Mouse (Mus musculus) ovary, adult 18-20 months (tissue): ENCODE measurements around the gene Gnl2.

ENCODE experiments used
- DNase-seq: peaks from one replicate; pipeline ENCODE4 v3.0.0; 2022; ENCODE audit warnings: low spot score, mixed read lengths

Gene Gnl2

DNA sequence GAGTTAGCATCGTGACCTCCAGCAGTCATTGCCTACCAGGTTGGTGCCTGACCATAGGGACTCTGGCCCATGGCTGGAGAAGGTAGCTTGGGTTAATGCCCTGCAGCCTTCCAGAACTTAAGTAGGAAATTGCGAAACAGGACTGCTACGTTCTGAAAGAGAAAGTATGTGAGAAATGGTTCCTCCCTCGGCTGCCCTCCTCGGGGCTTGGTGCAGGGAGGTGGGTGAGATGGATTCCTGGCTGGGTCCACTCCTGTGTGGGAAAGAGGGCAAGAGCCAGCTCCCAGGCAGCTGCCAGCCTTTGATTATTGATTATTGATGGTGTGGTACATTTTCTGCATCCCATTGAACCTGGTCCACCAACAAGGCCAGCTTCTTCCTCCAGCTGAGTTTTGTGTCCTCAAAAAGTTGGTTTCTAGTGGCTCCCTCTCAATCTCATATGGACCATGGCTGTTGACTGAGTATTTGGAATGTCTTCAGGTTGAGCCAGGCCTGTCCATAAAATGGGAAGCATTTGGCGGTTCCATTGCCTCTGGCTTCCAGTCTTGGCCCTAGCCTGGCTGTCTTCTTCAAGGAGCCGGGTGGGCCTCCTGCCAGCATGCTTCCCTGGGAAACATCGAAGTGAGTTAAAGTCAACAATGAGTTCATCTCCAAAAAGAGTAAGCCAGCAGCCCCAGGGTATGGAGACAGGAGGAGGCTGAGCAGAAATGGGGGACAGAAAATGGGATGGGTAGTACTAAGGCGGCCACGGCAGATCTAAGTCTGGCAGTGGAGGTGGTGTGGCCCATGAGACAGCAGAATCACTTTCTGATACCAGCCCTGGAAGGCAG, at the start of gene Gnl2:
Gene Gnl2 (plus strand): TSS at position 780 of the 830 bp plus-strand sequence.
- DNase-seq: no peak

DNA sequence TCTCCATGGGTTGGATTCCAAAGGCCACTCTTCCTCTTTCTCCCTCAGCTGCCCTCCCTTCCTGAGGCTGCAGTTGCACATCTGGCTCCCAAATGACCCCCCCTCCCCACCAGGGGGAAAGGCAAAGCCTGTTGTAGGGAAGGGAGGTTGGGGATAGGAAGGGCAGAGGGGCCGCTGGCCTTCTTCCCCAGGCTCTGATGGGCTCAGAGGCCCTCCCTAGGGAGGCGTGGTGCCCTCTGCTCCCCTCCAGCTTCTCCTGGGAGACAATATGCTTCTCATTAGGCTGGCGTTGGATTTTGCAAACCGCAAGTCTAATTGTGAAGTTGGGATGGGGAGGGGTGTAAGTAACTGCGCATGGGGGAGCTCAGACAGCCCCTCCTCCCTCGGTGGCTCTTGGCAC, 47.7 kb upstream of the Gnl2 start:
- no peak for DNase-seq

DNA sequence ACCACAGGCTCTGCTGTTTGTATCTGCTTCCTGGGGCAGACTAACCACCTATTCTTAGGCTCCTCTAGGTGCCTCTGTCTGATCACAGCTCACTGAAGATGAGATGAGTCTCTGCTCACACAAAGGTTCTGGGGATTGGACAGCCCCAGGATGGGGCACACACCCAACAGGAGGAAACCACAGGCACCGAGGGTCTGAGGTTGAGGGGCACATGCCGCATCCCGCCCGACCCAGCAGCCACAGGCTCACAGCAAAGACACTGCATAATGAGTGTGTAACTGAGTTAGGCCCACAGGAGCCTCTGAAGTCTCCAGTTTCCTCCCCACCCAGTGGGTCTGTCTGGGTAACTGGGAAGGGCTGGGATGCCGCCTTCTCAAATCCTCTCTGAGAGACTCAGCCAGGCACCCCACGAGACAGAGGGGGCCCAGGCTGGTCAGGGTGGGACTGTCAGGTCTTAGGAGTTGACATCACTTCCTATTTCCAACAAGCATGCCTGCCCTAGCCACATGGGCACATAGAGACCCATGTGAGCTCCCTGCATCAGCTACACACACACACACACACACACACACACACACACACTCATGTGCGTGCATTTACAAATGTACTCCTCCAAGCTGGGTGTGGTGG, 47.1 kb upstream of the Gnl2 start:
- DNase-seq: no peak

DNA sequence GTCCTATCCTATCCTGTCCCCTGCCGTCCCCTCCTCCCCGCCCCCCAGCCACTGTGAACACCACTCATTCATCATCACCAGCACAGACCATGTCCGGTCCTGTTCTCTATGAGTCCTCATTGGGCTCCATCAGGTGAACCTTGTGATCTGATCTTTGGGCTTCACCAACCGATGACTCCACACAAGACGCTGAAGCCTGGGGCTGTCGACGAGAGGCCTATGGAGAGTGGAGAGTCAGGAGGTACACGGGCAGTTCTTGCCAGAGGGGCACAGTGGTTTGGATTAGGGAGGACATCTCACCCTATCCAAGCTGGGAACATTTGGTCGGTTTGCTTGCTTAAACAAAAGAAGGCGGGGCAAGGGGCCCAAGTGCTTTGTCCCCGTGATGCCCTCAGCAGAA, 46.2 kb upstream of the Gnl2 start:
- DNase-seq: no peak

DNA sequence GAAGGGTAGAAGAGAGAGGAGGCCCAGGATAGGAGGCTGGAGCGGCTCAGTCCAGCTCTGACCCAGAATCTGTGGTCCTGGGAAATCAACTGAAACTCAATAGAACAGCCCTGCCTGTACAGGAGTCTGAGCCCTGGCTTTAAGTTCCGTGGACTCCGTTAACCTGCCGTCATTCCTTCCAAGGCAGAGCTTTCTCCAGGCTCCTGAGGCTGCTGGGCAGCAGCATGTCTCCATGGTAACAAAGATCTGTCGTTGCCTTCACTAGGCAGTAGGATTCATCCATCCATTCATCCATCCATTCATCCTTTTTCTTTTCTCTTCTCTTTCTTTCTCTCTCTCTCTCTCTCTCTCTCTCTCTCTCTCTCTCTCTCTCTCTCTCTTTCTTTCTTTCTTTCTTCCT, 45.7 kb upstream of the Gnl2 start:
- no peak for DNase-seq

DNA sequence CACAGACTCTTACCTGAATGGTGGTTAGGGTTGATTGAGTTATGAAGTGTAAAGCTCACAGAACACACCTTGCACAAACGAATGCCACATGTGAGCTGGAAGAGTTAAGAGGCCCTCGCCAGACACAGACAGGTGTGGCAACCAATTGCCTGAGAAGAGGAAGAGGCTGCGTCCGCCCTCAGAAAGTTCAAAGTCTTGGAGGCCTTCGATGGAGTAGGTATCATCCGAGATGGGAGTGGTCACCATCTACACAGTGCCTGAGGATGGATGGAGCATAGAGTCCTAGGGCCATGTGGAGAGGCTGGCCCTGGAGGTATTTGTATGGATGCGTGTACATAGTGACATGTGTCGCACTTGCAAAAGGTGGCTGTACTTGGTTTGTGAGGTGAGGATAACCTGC, 45.3 kb upstream of the Gnl2 start:
- no peak for DNase-seq

DNA sequence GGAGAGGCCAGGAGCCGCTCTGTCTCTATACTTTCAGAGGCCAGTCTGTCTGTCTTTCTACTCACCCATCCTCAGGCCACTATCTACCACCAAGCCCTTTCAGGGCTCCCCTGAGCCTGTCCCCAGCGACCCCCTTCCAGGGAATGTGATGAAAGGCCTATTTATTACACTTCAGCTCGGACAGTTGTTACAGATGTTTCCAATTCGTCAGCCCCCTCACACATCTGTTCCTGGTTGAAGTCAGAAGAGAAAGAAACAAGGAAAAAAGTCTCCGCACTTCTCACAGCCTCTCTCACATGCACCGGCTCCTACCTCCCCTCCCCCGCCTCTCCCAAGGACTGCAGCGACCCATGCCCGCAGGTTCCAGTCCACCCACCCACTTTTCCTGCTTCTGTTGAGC, 44.1 kb upstream of the Gnl2 start:
- DNase-seq: no peak

DNA sequence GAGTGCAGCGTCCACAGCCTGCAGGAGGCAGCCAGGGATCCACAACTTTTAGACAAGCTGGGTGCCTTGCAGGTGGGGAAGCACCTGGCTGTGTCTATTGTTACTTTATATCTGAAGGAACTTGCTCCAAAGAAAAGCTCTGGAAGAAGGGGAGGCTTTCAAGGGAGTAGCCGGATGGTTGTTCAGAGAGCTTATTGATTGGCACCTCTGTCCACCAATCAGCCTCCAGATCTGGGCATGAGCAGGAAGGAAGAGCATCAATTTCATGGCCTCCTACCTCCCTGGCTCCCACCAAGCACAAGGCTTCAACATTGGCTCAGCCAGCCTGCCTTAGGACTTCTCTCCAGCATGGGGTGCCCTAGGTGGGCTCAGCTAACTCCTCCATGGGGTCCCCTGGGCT, 43.1 kb upstream of the Gnl2 start:
- no peak for DNase-seq

DNA sequence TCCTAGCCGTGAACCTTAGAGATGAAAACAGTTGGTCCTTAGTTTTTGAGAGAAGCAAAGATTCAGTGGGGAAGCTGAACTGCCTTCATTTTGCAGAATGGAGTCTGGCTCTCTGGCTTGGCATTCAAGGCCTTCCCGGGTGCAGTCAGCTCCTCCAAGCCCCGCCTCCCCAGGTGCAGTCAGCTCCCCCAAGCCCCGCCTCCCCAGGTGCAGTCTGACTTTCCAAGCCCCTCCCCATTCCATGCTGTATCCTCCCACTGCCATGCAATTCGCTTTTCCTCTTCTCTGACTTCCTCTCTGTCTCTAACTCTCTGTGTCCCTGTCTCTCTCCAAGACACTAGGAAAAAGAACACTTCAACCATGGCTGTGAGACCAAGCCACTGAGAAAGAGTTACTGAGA, 38.2 kb upstream of the Gnl2 start:
- DNase-seq: no peak

DNA sequence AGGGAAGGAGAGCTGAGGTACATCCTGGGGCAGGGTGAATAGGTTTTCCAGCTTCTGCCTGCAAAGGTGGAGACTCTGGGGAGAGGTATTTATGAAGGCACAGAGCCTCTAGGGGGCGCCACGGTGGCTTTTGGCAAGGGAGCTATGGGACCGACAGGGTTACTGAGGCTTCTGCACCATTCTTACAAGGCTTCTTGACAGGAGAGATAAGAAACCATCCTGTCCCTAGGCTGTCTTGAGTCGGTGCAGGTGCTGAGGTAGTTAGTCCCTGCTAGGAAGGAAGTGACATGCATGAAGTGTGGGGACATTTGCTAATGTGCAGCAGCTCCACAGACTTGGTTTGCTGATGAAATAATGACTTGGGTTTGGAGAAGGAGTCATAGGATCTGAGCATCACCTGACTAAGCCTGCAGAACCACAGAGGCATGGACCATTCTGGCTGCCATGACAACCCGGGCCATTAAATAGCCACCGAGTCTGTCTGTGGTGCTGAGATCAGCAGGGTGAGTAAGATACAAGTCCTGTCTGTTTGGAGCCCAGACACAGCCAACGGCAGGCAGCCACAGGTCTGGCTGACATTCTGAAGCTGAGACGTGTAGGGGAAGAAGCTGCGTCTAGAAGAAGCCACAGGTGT, 32.4 kb upstream of the Gnl2 start:
- no peak for DNase-seq

DNA sequence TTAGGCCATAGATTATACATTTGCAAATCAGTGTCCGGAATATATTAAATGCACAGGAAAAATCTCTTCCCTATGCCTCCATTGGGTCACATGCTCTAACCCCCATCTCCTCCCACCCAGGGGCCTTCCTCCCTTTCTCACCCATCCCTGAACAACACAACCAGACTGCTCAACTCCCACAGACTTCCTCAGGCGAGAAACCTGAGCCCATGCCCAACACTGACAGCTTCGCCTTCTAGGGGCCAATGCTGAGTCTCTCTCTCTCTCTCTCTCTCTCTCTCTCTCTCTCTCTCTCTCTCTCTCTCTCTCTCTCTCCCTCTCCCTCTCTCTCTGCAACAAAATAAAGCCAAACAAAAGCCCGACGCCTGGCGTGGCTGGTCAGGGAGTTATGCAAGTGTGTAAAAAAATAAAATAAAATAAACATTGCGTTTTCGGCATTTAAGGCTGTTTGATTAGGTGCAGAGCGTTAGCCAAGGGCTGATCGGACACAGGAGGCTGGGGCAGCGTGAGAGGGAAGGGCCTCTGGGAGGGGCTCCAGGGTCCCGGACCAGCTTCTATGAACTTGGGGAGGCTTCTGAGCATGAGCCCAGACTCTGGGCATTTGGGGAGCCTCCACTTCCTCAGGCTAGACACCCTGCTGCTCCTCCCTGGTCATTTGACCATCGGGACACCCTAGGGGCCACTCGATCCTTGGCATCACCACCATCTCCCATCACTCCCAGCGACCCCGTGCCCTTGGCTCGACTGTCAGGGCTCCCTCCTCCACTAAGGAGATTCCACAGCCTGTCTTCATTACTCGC, 31.3 kb upstream of the Gnl2 start:
- DNase-seq: peak; percentile 29

DNA sequence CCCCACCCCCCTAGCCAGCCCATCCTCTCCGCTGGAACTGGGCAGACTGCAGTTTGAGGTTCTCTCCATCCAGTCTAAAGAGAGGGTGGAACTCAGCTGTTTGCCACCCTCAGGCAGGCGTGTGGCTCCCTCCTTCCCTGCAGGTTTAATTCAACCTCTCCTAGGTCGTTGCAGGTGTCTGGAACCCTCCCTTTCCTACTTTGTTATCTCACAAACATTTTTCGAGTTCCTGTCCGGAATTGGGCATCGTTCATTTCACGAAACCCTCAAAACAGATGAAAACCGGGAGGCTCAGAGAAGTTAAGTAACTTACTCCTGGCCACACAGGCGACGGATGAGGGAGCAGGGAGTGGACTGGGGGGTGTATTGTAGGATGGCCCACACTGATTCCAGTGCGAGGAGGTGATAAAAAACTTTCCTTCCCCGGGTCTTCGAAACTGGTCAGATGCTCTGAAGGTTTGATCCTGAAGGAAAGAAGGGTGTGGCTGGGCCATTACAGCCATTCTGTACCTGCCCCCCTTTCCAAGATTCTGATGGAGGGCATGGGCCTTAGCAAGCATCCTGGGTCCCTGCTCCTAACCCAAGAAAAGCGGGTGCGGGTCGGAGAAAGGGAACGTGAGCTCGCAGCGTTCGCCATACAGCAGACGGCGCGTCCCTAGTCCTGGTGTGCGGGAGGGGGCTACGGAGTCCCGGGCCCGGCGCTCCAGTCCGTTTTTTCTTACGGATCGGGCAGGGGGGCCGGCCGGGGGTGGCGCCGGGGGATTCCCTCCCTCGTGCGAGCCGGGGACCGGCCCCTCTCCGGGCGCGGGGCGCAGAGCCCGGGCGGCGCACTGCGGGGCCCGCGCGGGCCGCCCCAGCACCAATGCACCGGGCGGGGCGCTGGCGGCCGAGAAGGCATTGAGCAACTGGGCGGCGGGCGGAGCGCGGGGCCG, 30.4 kb upstream of the Gnl2 start, which contains the start of gene Rspo1:
Gene Rspo1 (plus strand): TSS at position 760 of the 932 bp plus-strand sequence.
- no peak for DNase-seq

DNA sequence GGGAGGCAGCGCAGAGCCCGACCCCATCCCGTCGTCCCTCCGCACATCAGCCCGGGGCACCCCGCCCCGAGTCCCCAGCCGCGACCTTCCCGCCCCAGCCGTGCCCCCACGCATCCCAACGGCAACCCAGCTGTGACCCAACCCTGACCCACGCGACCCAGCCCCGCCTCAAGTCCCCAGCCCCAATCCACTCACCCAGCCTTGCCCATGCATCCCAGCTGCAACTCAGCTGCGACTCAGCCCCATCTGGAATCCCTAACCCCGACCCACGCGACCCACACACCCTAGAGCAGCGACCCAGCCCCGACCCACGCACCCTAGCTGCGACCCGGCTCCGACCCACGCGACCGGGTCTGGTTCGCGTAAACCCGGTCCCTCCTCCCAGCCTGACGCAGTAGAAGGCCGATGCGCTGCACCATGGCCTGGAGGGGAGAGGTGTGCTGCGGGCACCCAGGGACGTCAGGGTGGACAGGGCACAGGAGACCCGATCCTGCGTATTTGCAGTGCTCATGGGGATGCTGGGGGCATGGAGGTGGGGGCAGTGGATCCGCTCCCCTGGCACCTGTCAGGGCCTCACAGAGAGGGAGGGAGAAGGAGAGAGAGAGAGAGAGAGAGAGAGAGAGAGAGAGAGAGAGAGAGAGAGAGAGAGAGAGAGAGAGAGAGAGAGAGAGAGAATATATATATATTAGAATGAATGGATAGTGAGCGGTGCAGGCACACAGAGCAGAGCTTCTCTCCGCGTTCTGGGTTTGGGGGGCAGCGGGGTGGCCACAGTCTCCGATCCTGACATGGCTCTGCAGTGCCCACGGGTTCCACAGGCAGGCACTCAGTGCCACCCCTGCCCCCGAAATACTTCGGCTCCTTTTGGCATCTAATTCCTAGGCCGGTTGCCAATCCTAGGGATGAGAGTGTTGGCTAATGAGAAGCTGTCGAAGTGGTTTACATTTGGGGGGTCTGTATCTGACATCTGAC, 29.4 kb upstream of the Gnl2 start:
- no peak for DNase-seq

DNA sequence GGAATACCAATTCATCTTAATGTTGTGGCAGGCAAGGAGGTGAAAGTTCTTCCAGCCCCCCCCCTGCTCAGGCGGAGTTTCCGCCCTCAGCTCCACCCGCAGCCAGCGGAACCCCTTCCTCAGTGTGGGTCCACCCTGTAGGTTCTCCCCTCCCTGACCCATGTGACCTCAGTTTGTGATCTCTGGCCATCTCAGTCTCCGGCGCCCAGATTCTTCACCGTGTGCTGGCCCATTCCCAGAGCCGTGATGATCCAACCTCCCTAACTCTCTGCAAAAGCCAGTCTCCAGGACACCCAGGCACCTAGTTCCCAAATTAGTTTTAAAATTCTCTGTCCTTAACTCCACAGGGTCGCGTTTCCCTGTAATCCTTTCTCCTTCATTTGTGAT, 28.7 kb upstream of the Gnl2 start:
- DNase-seq: no peak

DNA sequence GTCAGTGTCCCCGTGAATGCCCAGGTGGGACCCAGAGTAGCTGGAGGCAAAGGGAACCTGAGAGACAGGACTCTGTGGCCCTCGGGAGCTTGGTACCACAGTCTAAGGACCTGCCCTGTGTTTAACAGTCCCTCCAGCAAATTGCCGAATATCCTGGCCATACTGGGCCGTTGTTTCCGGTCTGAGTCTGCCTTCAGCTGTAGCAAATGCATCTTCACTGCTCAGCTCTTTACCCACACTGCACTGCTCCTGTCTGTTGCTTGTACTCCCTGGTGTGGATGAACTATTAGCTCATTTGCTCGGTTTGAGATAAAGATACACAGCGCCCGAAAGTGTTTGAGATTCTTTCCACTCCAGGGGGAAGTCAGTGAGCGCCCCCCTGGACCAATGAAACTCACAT, 28.0 kb upstream of the Gnl2 start:
- DNase-seq: no peak

DNA sequence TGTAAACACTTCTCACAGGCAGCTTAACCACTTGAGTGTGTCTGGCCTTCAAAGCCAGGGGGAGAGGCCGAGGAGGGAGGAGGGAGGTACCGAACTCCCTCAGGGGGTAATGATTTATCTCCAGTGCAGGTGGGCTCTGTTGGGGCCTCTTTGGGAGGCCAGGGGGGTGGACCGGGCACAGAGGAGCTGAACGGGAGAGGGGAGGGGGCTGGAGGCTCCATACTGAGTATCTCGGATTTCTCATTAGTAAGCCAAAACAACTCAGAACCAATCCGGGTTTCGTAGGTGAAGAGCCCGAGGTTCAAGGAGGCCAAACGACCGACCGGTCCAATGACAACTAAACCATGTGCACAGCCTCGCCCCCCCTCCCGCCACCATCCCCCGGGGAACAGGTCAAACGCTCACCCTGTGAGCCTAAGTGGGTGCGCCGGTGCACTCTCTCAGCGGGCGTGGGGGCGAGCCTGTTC, 26.6 kb upstream of the Gnl2 start:
- no peak for DNase-seq

DNA sequence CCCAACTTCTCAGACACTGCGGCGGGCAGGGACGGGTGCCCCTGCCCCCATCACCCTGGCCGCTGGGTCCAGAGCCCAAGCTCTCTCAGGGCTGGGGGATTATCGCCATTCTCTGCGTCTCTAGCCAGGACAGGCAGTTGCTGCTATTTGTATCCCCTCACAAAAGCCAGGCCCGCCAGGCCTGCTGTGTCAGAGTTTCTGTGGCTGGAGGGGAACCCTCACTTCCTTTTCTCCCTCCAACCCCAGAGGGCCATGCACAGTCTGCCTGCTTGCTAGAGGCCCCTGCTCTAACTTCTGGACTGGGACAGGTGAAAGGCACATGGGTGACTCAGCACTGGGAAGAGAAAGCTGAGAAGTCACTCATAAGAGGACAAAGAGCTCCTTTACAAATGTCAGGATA, 26.1 kb upstream of the Gnl2 start:
- no peak for DNase-seq

DNA sequence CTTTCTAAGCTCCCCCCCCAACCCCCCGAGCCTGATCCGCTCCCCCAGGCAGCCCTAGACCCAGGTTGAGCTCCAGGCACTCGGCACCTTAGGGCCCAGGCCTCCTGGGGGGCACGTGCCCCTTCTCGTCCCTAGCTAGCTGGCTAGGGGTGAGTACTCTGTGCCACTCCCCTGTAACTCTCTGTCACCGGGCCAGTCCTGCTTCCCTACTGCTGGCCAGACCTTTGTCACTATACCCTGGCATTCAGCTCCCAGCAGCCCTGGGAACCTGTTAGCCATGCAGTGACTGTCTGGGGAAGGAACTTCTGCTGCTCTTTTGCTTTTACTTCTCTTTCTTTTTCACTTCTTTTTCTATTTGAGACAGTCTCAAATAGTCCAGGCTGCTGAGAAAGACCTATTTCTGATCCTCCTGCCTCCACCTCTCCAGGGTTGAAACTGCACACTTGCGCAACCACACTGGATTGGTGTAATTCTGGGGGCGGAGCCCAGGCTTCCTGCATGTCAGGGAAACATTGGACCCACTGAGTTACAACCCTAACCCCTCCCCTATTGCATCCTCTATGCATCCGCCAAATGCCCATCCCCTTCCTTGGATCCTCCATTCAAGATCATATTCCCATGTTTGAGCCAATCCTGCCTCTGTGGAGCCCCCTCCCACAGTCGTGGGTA, 18.8 kb upstream of the Gnl2 start:
- DNase-seq: no peak

DNA sequence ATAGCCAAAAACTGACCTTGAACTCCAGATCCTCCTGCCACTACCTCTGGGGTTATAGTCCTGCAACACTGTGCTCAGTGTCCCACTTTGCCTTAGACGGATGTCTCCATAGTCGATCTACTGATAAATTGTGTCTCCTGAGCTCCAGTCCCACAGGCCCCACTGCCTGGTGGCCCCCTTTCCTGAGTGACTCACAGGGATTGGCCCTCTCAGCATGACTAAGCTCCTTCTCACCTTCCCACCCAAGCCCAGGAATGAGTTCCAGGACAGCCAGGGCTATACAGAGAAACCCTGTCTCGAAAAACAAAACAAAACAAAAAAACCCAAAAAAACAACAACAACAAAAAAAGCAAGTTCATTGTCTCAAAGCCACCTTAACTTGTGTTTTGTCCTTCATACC, 16.8 kb upstream of the Gnl2 start:
- DNase-seq: no peak
